Mouse (Mus musculus) intestine, embryonic 14.5 days (tissue): ENCODE results near the gene Cited4. TPM values are rescaled to one million over a fixed set of nuclear protein-coding genes. Genes with fewer than 3 reads are reported as not detected.

Experiments used
- ATAC-seq: fragments of 200-750 bp; cut with Nextera tagmentation; replicated peaks from 2 replicates; pipeline ENCODE4 v1.8.0; 2017; ENCODE audit warnings: low read depth, moderate number of reproducible peaks, moderate TSS enrichment, moderate library complexity; ENCODE audit not compliant: low FRiP score, low TSS enrichment
- DNase-seq: peaks from one replicate; pipeline ENCODE4 v3.0.0-alpha.2; 2018; ENCODE audit warnings: low spot score
- H3K27ac ChIP-seq: fragments of 300-500 bp; sonication (generic); 2 replicates; pipeline ENCODE4 v1.5.1; 2014; ENCODE audit warnings: low read depth, mild to moderate bottlenecking, control low read depth
- H3K27me3 ChIP-seq: fragments of 300-500 bp; sonication (generic); replicated peaks from 2 replicates; pipeline ENCODE4 v1.6.1; 2014; ENCODE audit warnings: low read length, control low read depth; ENCODE audit not compliant: control insufficient read depth, insufficient read depth
- H3K36me3 ChIP-seq: fragments of 300-500 bp; sonication (generic); 2 replicates; pipeline ENCODE4 v1.6.1; 2014; ENCODE audit warnings: low read length, control low read depth; ENCODE audit not compliant: control insufficient read depth, insufficient read depth
- H3K4me1 ChIP-seq: fragments of 300-500 bp; sonication (generic); replicated peaks from 2 replicates; pipeline ENCODE4 v1.6.1; 2014; ENCODE audit warnings: low read length, control low read depth, mixed read lengths; ENCODE audit not compliant: control insufficient read depth, insufficient read depth
- H3K4me2 ChIP-seq: fragments of 300-500 bp; sonication (generic); 2 replicates; pipeline ENCODE4 v1.6.1; 2014; ENCODE audit warnings: low read length
- H3K4me3 ChIP-seq: fragments of 300-500 bp; sonication (generic); 2 replicates; pipeline ENCODE4 v1.5.1; 2014; ENCODE audit warnings: low read depth, low read length, control low read depth, mixed read lengths
- H3K9ac ChIP-seq: fragments of 300-500 bp; sonication (generic); 2 replicates; pipeline ENCODE4 v1.6.1; 2014; ENCODE audit warnings: mild to moderate bottlenecking, low read length
- H3K9me3 ChIP-seq: fragments of 300-500 bp; sonication (generic); 2 replicates; pipeline ENCODE4 v1.6.1; 2016; ENCODE audit warnings: low read length, control low read depth; ENCODE audit not compliant: control insufficient read depth
- WGBS: fragments of 180-500 bp; shearing (Covaris S2); extraction: QIAGEN DNeasy Blood & Tissue Kit; methylation state at CpG from one replicate; pipeline ENCODE4 v1.1.7; 2014; 5-methylcytosine and 5-hydroxymethylcytosine counted together
- polyA plus RNA-seq: library from polyadenylated mRNA; unstranded; fragments of >200 nt; fragmentation: Nextera tagmentation; extraction: Ambion mirVana; gene quantifications from 2 replicates; pipeline ENCODE4 v1.2.1, GENCODE M21; 2014

Gene Cited4
- polyA plus RNA-seq, 1 experiment from 2014 or later: 1.2 TPM

DNA sequence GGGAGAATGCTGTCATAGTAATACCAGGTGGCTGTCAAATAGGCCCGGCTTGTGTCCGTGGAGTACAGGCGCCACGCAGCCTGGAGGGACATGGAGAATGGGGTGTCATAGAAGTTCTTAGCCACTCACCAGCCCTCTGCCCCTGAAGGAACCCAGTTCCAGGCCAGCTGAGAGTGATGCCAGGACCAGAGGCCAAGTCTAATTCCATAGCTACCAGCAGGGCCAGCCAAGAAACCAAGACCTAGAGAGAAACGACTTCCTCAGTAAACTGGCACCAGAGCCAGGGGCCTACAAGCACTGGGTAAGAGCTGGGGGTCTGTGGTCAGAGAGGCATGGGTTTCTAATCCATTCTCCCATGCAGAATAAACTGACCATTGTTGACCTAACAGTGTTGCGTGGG lies 46.6 kb downstream of the Cited4 start:
- no peaks in the 10 kb centered on the region for H3K36me3 ChIP-seq
- WGBS: 94% methylated on average over 6 of the region's 6 CpGs

DNA sequence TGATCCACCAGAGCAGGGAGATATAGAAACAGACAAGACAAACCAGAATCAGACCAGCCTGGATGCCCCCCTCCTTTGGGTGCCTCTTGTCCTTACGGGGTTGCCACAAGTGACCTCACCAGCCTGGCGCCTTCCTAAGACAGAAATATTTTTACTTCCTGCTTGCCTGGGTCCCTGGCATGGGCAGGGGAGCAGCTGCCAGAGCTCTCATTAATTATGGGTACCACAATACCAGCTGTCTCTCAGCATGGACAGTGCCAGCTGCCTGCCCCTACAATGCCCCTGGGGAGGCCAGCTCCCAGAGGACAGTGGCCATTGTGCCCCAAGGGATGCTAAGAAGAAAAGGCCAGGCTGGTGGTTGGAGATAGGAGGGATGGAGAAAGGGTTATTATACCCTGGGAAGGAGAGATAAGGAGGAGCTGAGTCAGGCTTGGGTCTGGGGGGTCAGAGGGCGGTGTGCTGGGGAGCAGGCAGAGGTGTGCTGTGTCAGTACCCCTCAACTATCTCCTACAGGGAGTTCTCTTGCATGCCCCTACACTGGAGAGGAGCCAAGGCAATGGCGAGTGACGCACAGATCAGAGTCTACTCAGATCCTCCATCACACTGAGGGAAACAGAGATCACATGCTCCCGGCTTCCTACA lies 47.6 kb downstream of the Cited4 start:
- H3K9me3 ChIP-seq: no peaks in the 10 kb centered on the region
- H3K4me3 ChIP-seq: no peak overlapping the region
- 75% methylated on average over 6 of the region's 6 CpGs for WGBS
- ATAC-seq (no peak), DNase-seq (no peak)
- H3K36me3 ChIP-seq: no peaks in the 10 kb centered on the region
- no peaks in the 10 kb centered on the region for H3K4me1 ChIP-seq
- peaks cover 11% of the 10 kb centered on the region; the same call in 1 of the 2 replicates for H3K27me3 ChIP-seq
- H3K4me2 ChIP-seq: no peak overlapping the region
- H3K9ac ChIP-seq: no peak overlapping the region
- no peak overlapping the region for H3K27ac ChIP-seq

More for the DNA sequence above, 46.6 kb downstream of the Cited4 start:
- ATAC-seq (no peak), DNase-seq (no peak)
- H3K9me3 ChIP-seq: no peaks in the 10 kb centered on the region
- peaks cover 11% of the 10 kb centered on the region; the same call in 1 of the 2 replicates for H3K27me3 ChIP-seq
- H3K4me1 ChIP-seq: no peaks in the 10 kb centered on the region
- no peak overlapping the region for H3K4me2 ChIP-seq
- no peak overlapping the region for H3K4me3 ChIP-seq
- H3K27ac ChIP-seq: no peak overlapping the region
- no peak overlapping the region for H3K9ac ChIP-seq

DNA sequence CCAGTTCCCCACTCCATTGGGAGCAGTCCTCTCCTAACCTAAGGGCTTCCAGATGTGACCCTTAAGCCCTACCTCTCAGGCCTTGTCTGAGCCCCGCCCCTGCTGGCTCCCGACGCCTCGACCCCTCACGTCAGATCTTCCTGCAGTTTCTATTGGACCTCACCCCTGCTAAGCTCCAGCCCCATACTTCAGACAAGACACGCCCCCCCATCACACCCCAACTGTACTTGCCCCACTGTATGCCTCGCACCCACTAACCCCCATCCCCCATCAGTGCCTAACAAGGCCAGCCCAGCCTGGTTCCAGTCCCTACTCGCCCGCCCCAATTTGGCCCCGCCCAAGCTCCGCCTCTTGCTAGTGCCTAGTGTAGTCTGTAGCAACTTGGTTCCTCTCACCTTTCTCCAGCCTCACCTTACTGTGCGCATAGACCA lies 49.8 kb downstream of the Cited4 start:
- WGBS: 2% methylated on average over 12 of the region's 12 CpGs

DNA sequence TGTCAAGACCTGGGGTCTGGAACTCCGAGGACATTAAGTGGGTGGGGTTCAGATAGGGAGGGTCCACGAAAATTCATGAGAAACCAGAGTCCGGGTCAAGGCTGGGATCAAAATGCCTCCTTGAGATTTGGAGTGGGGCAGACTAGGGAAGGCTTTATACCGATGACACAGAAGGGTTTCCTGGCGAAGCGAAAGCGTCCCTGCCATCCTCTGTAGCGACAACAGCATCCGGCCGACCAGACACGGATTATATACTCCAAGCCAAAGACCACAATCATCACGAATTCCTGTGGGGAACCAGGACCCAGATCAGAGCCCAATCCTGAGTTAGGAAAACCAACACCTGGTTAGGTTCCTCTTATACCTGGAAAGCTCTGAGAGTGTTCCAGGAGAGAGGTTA lies 50.4 kb downstream of the Cited4 start:
- no peak for DNase-seq
- H3K4me1 ChIP-seq: no peaks in the 10 kb centered on the region
- H3K9ac ChIP-seq: no peak overlapping the region
- peak; percentile 34; the same call in 1 of the 2 replicates for ATAC-seq
- no peak overlapping the region for H3K27ac ChIP-seq
- WGBS: 21% methylated on average over 12 of the region's 12 CpGs
- H3K27me3 ChIP-seq: peaks cover 11% of the 10 kb centered on the region; the same call in 1 of the 2 replicates
- no peaks in the 10 kb centered on the region for H3K36me3 ChIP-seq
- H3K4me2 ChIP-seq: peak overlapping the region; percentile 85
- no peaks in the 10 kb centered on the region for H3K9me3 ChIP-seq
- peak overlapping the region; percentile 33 for H3K4me3 ChIP-seq

More for the DNA sequence above, 49.8 kb downstream of the Cited4 start:
- no peak overlapping the region for H3K27ac ChIP-seq
- H3K36me3 ChIP-seq: no peaks in the 10 kb centered on the region
- no peaks in the 10 kb centered on the region for H3K9me3 ChIP-seq
- DNase-seq: peak; percentile 76
- peak overlapping the region; percentile 33 for H3K4me3 ChIP-seq
- H3K27me3 ChIP-seq: peaks cover 11% of the 10 kb centered on the region; the same call in 1 of the 2 replicates
- peak overlapping the region; percentile 85 for H3K4me2 ChIP-seq
- peak; percentile 79 for ATAC-seq
- H3K9ac ChIP-seq: no peak overlapping the region
- no peaks in the 10 kb centered on the region for H3K4me1 ChIP-seq

Other genes starting within 250 kb of the Cited4 start
- not detected in 2 replicates for gene Slfnl1, start 134.3 kb upstream of the Cited4 start, polyA plus RNA-seq
- 94.5 and 107 TPM in 2 replicates for gene Ctps, start 96.3 kb upstream of the Cited4 start, polyA plus RNA-seq
- gene Gm8439, start 77.8 kb upstream of the Cited4 start, polyA plus RNA-seq: not detected in 2 replicates
- gene Kcnq4, start 82.0 kb downstream of the Cited4 start, polyA plus RNA-seq: 2.1 and 2.7 TPM in 2 replicates
- 101 and 109 TPM in 2 replicates for gene Nfyc, start 165.0 kb downstream of the Cited4 start, polyA plus RNA-seq
- 2.2 and 2.5 TPM in 2 replicates for gene Rims3, start 188.2 kb downstream of the Cited4 start, polyA plus RNA-seq